Mouse (Mus musculus): ENCODE data around the gene Hivep1. TPM values are rescaled to one million over a fixed set of nuclear protein-coding genes. Genes with fewer than 3 reads are reported as not detected.

The Hivep1 gene
- total RNA-seq, 1 experiment: 8.1 TPM

DNA sequence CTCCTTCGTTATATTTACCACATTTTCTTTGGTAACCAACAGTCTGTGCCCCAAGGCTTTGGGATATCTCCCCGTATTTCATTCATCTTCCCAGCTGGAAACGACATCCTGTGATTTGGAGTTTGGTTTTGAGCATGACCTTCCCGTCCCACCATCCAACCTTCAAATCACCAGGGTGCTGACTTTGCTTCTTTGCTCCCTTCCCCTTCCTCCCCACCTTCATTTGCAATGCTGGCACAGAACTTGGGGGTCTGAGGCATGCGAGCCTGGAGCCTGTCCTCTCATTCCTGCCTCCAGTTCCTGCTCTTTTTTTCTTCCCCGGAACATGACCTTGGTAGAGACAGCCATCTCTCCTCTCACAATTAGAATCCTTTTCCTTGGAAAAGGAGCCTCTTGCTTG, 161.7 kb downstream of the Hivep1 start:
- Histone ChIP-seq H3K9me3 (ENCODE audit: control insufficient read depth, insufficient read depth, low read depth, low read length) (no peaks in the 10 kb centered on the region), H3K36me3 (ENCODE audit: control insufficient read depth, insufficient read depth, low read length, poor library complexity, severe bottlenecking) (no peaks in the 10 kb centered on the region), H3K4me3 (ENCODE audit: insufficient read depth in 1 of 2, low read depth in 1 of 2, low read length in 2 of 2, poor library complexity in 1 of 2, severe bottlenecking in 1 of 2) (no peak overlapping the region), H3K27ac (ENCODE audit: insufficient read depth, low read depth, low read length, poor library complexity, severe bottlenecking) (no peak overlapping the region), H3K9ac (ENCODE audit: insufficient read depth, low read depth, low read length, poor library complexity, severe bottlenecking) (no peak overlapping the region), H3K4me1 (ENCODE audit: control insufficient read depth in 2 of 2, insufficient read depth in 2 of 2, low read length in 2 of 2, poor library complexity in 1 of 2) (0 out of 4 replicates have a peak, but pooled peaks cover 0 to 5% of the 10 kb centered on the region in 2 experiments)
- in situ Hi-C loops (cut with MboI; ENCODE audit: low sequenced_read_pairs in 2 of 2, unreplicated experiment in 2 of 2): no loop called here
- DNase-seq (ENCODE audit: low read depth, low spot score): no peak
- TF ChIP-seq MAFK (IDR thresholded peaks at IDR 0.05; ENCODE audit: insufficient read depth, low read depth, low read length): no peak

GRCm38 (mm10) chr13:42222401-42222800, 170.6 kb downstream of the Hivep1 start:
- H3K27ac ChIP-seq (ENCODE audit: insufficient read depth, low read depth, low read length, poor library complexity, severe bottlenecking): no peak overlapping the region
- no peak overlapping the region for H3K4me3 ChIP-seq (ENCODE audit: insufficient read depth in 1 of 2, low read depth in 1 of 2, low read length in 2 of 2, poor library complexity in 1 of 2, severe bottlenecking in 1 of 2)
- no peak overlapping the region for H3K9ac ChIP-seq (ENCODE audit: insufficient read depth, low read depth, low read length, poor library complexity, severe bottlenecking)
- no peaks in the 10 kb centered on the region for H3K36me3 ChIP-seq (ENCODE audit: control insufficient read depth, insufficient read depth, low read length, poor library complexity, severe bottlenecking)
- no peaks in the 10 kb centered on the region for H3K4me1 ChIP-seq (ENCODE audit: control insufficient read depth in 2 of 2, insufficient read depth in 2 of 2, low read length in 2 of 2, poor library complexity in 1 of 2)
- no peaks in the 10 kb centered on the region for H3K9me3 ChIP-seq (ENCODE audit: control insufficient read depth, insufficient read depth, low read depth, low read length)
- DNase-seq (ENCODE audit: low read depth, low spot score): no peak
- no peak for TF ChIP-seq CHD2 (IDR thresholded peaks at IDR 0.05; ENCODE audit: low read depth, low read length)
- no peak for TF ChIP-seq HCFC1 (IDR thresholded peaks at IDR 0.05; ENCODE audit: borderline replicate concordance, insufficient read depth, low read length)
- no peak for TF ChIP-seq ZC3H11A (IDR thresholded peaks at IDR 0.05; ENCODE audit: borderline replicate concordance, low read depth, low read length)
- no peak for TF ChIP-seq MAFK (IDR thresholded peaks at IDR 0.05; ENCODE audit: insufficient read depth, low read depth, low read length)
- no peak for TF ChIP-seq ZNF384 (IDR thresholded peaks at IDR 0.05; ENCODE audit: low read depth, low read length)
- in situ Hi-C loops (cut with MboI; ENCODE audit: low sequenced_read_pairs in 2 of 2, unreplicated experiment in 2 of 2): no loop called here

DNA sequence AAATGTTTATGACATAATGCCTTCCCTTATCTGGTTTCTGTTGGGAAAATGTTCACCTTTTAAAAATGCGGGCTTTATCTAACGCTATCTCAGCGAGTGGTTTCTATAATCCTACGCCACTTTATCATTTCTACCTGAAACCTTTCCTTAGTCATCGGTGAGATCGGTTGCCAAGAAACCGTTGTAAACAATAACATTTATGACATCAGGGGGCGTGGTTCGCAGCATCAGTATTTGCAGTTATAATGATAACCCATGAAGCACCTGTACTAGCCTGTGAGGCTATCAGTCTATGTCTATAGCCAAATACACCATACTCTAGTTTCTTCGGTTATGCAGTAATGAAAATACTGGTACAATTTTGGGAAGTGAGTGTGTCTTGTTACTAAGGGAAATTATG, 177.0 kb downstream of the Hivep1 start:
- TF ChIP-seq MAFK (IDR thresholded peaks at IDR 0.05; ENCODE audit: insufficient read depth, low read depth, low read length): no peak
- TF ChIP-seq ZC3H11A (IDR thresholded peaks at IDR 0.05; ENCODE audit: borderline replicate concordance, low read depth, low read length): no peak
- no peak for TF ChIP-seq ZNF384 (IDR thresholded peaks at IDR 0.05; ENCODE audit: low read depth, low read length)
- TF ChIP-seq CHD2 (IDR thresholded peaks at IDR 0.05; ENCODE audit: low read depth, low read length): no peak
- no peak for TF ChIP-seq HCFC1 (IDR thresholded peaks at IDR 0.05; ENCODE audit: borderline replicate concordance, insufficient read depth, low read length)
- H3K9ac ChIP-seq (ENCODE audit: insufficient read depth, low read depth, low read length, poor library complexity, severe bottlenecking): no peak overlapping the region

GRCm38 (mm10) chr13:42233741-42234419, 182.1 kb downstream of the Hivep1 start:
- Histone ChIP-seq H3K36me3 (ENCODE audit: control insufficient read depth, insufficient read depth, low read length, poor library complexity, severe bottlenecking) (no peaks in the 10 kb centered on the region), H3K4me3 (ENCODE audit: insufficient read depth in 1 of 2, low read depth in 1 of 2, low read length in 2 of 2, poor library complexity in 1 of 2, severe bottlenecking in 1 of 2) (no peak overlapping the region), H3K9me3 (ENCODE audit: control insufficient read depth, insufficient read depth, low read depth, low read length) (no peaks in the 10 kb centered on the region), H3K4me1 (ENCODE audit: control insufficient read depth in 2 of 2, insufficient read depth in 2 of 2, low read length in 2 of 2, poor library complexity in 1 of 2) (no peaks in the 10 kb centered on the region), H3K27ac (ENCODE audit: insufficient read depth, low read depth, low read length, poor library complexity, severe bottlenecking) (no peak overlapping the region), H3K9ac (ENCODE audit: insufficient read depth, low read depth, low read length, poor library complexity, severe bottlenecking) (no peak overlapping the region)
- in situ Hi-C loops (cut with MboI; ENCODE audit: low sequenced_read_pairs in 2 of 2, unreplicated experiment in 2 of 2): no loop called here
- TF ChIP-seq ZNF384 (IDR thresholded peaks at IDR 0.05; ENCODE audit: low read depth, low read length) (no peak), ZC3H11A (IDR thresholded peaks at IDR 0.05; ENCODE audit: borderline replicate concordance, low read depth, low read length) (no peak), HCFC1 (IDR thresholded peaks at IDR 0.05; ENCODE audit: borderline replicate concordance, insufficient read depth, low read length) (no peak), MAFK (IDR thresholded peaks at IDR 0.05; ENCODE audit: insufficient read depth, low read depth, low read length) (no peak), CHD2 (IDR thresholded peaks at IDR 0.05; ENCODE audit: low read depth, low read length) (no peak)
- no peak for DNase-seq (ENCODE audit: low read depth, low spot score)

More for the DNA sequence above, 177.0 kb downstream of the Hivep1 start:
- Histone ChIP-seq H3K4me1 (ENCODE audit: control insufficient read depth in 2 of 2, insufficient read depth in 2 of 2, low read length in 2 of 2, poor library complexity in 1 of 2) (no peaks in the 10 kb centered on the region), H3K36me3 (ENCODE audit: control insufficient read depth, insufficient read depth, low read length, poor library complexity, severe bottlenecking) (no peaks in the 10 kb centered on the region), H3K4me3 (ENCODE audit: insufficient read depth in 1 of 2, low read depth in 1 of 2, low read length in 2 of 2, poor library complexity in 1 of 2, severe bottlenecking in 1 of 2) (no peak overlapping the region), H3K9me3 (ENCODE audit: control insufficient read depth, insufficient read depth, low read depth, low read length) (no peaks in the 10 kb centered on the region), H3K27ac (ENCODE audit: insufficient read depth, low read depth, low read length, poor library complexity, severe bottlenecking) (no peak overlapping the region)
- in situ Hi-C loops (cut with MboI; ENCODE audit: low sequenced_read_pairs in 2 of 2, unreplicated experiment in 2 of 2): no loop called here
- no peak for DNase-seq (ENCODE audit: low read depth, low spot score)

DNA sequence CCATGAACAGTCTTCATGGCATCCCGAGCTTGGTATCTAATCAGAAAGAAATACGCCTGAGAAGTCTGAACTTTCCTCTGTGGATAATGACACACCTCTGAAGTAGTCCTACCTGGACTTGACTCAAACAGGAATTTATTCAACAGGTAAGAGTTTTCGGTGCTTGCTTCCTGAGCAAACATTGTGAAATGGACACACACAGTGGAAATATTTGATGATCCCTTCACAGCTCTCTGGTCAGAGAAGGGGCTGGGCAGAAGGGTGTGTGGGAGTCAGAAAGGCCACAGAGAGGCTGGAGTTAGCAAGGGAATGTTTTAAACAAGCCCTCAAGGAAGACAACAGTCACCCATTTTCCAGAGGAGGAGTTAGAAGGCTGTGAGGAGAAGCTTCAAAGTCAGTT, 186.7 kb downstream of the Hivep1 start:
- Histone ChIP-seq H3K9ac (ENCODE audit: insufficient read depth, low read depth, low read length, poor library complexity, severe bottlenecking) (no peak overlapping the region), H3K4me1 (ENCODE audit: control insufficient read depth in 2 of 2, insufficient read depth in 2 of 2, low read length in 2 of 2, poor library complexity in 1 of 2) (0 out of 4 replicates have a peak, but pooled peaks cover 0 to 2% of the 10 kb centered on the region in 2 experiments), H3K27ac (ENCODE audit: insufficient read depth, low read depth, low read length, poor library complexity, severe bottlenecking) (no peak overlapping the region), H3K4me3 (ENCODE audit: insufficient read depth in 1 of 2, low read depth in 1 of 2, low read length in 2 of 2, poor library complexity in 1 of 2, severe bottlenecking in 1 of 2) (no peak overlapping the region), H3K9me3 (ENCODE audit: control insufficient read depth, insufficient read depth, low read depth, low read length) (no peaks in the 10 kb centered on the region), H3K36me3 (ENCODE audit: control insufficient read depth, insufficient read depth, low read length, poor library complexity, severe bottlenecking) (no peaks in the 10 kb centered on the region)
- TF ChIP-seq ZC3H11A (IDR thresholded peaks at IDR 0.05; ENCODE audit: borderline replicate concordance, low read depth, low read length): no peak
- DNase-seq (ENCODE audit: low read depth, low spot score): no peak
- in situ Hi-C loops (cut with MboI; ENCODE audit: low sequenced_read_pairs in 2 of 2, unreplicated experiment in 2 of 2): no loop called here

Measured in ES-E14 (cell line).